Mouse (Mus musculus) heart, adult 2 months (tissue): ENCODE results near the gene Rabep1. TPM values are rescaled to one million over a fixed set of nuclear protein-coding genes. Genes with fewer than 3 reads are reported as not detected.
"Not testable (repeated sequence)": the region's sequence is repeated elsewhere in the genome, so short reads cannot be mapped to it uniquely, and the experiment has no call there.

Source experiments
- DNase-seq, 2 experiments: peaks; one replicate each; pipeline ENCODE4 v3.0.0; 2021
- H3K27ac ChIP-seq: fragments of 200-600 bp; 2 replicates; pipeline ENCODE4 v1.8.1; 2022
- H3K27me3 ChIP-seq: fragments of 200-500 bp; 2 replicates; pipeline ENCODE4 v1.6.1; 2012; ENCODE audit warnings: mild to moderate bottlenecking, low read length, inconsistent platforms, mixed read lengths; ENCODE audit not compliant: control insufficient read depth, insufficient read depth
- H3K36me3 ChIP-seq: fragments of 200-500 bp; 2 replicates; pipeline ENCODE4 v1.6.1; 2012; ENCODE audit warnings: low read length, inconsistent platforms; ENCODE audit not compliant: control insufficient read depth, insufficient read depth
- H3K4me1 ChIP-seq: fragments of 200-500 bp; 2 replicates; pipeline ENCODE4 v1.6.1; 2011; ENCODE audit warnings: low read length; ENCODE audit not compliant: control insufficient read depth, insufficient read depth
- H3K4me3 ChIP-seq: fragments of 200-600 bp; 2 replicates; pipeline ENCODE4 v1.8.1; 2022
- H3K79me2 ChIP-seq: fragments of 200-500 bp; replicated peaks from 2 replicates; pipeline ENCODE4 v1.6.1; 2012; ENCODE audit warnings: mild to moderate bottlenecking, inconsistent platforms, low read length, moderate library complexity, mixed read lengths; ENCODE audit not compliant: control insufficient read depth, insufficient read depth
- H3K9ac ChIP-seq: fragments of 200-500 bp; 2 replicates; pipeline ENCODE4 v1.6.1; 2012; ENCODE audit warnings: low read depth, mild to moderate bottlenecking, control low read depth, inconsistent platforms, low read length, mixed read lengths
- CTCF ChIP-seq: fragments of 200-600 bp; IDR thresholded peaks from 2 replicates; pipeline ENCODE4 v1.8.1; 2022; ENCODE audit warnings: antibody characterized with exemption, mild to moderate bottlenecking, moderate library complexity
- EP300 ChIP-seq: fragments of 200-500 bp; IDR thresholded peaks from 2 replicates; pipeline ENCODE4 v1.6.1; 2011; ENCODE audit warnings: low read depth, low read length, control low read depth; ENCODE audit not compliant: insufficient read depth
- POLR2A ChIP-seq: fragments of 200-500 bp; IDR thresholded peaks from 2 replicates; pipeline ENCODE4 v1.6.1; 2011; ENCODE audit warnings: mild to moderate bottlenecking, low read depth, low read length, control low read depth; ENCODE audit not compliant: insufficient read depth
- WGBS: fragments of 180-500 bp; shearing (Covaris S2); methylation state at CpG from one replicate; pipeline ENCODE4 v1.1.7; 2018; 5-methylcytosine and 5-hydroxymethylcytosine counted together
- intact Hi-C: fragments of 180-260 bp; cut with DNase I; formaldehyde crosslinking; loops from one replicate; pipeline ENCODE4 v1.15.1; 2025
- polyA plus RNA-seq: library from polyadenylated mRNA; depleted of rRNA; stranded (reverse); fragments of >200 nt; gene quantifications from 2 replicates; pipeline ENCODE4 v1.2.3, GENCODE M21; 2012
- total RNA-seq, 2 experiments: library from RNA; stranded (reverse); gene quantifications; 2 replicates each; pipeline ENCODE4 v1.2.3; 2021

The Rabep1 gene
- total and polyA plus RNA-seq, 3 experiments, result 3.7 to 37.2 (median 36.0) TPM

DNA sequence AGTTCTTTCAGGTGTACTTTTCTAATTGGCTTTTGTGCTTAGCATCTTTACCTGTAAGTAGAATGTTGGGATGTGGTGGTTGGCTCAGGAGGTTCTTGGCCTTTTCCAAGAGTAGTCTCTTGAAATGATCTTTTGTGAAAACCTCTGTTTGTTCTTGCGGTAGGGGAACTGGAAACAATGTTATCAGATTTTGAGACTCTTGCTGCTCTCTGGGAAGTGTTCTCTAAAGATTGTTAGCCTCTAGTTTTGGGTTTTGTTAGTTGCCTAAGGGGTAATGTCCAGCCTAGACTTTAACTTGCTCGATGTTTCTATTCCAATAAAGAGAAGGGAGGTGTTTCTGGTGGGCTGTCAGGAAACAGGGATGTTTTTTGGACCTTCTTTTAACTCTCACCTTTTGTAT, 1.5 kb downstream of the Rabep1 start:
- TF ChIP-seq EP300, result no peak
- TF ChIP-seq CTCF, result no peak
- Histone ChIP-seq H3K9ac (no peak overlapping the region), H3K36me3 (peaks cover 7% of the 10 kb centered on the region), H3K27ac (no peak overlapping the region), H3K27me3 (no peaks in the 10 kb centered on the region), H3K4me3 (no peak overlapping the region), H3K4me1 (peaks cover 9% of the 10 kb centered on the region), H3K79me2 (peaks cover 2% of the 10 kb centered on the region)
- intact Hi-C loops, result no loop called here
- 27% methylated on average over 2 of the region's 2 CpGs for WGBS
- DNase-seq, result no peak

DNA sequence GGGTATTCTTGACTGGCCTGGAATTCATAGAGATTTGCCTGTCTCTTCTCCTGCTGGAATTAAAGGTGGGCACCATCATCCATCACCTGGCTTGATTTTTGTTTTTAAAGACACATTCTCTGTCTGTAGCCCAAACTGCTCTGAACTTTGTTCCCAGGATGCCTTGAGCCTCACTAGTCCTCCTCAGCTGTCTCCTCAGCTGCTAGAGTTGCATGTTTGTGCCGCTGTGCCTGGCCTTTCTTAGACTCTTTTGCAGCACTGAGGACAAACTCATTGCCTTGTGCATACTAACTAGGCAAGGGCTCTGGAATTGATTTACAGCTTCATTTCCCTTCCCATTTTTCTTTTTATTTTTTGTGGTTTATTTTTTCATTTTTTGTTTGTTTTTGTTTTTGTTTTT, 15.8 kb downstream of the Rabep1 start:
- intact Hi-C loops, result no loop called here
- no peak overlapping the region for H3K27ac ChIP-seq
- H3K27me3 ChIP-seq, result no peaks in the 10 kb centered on the region

DNA sequence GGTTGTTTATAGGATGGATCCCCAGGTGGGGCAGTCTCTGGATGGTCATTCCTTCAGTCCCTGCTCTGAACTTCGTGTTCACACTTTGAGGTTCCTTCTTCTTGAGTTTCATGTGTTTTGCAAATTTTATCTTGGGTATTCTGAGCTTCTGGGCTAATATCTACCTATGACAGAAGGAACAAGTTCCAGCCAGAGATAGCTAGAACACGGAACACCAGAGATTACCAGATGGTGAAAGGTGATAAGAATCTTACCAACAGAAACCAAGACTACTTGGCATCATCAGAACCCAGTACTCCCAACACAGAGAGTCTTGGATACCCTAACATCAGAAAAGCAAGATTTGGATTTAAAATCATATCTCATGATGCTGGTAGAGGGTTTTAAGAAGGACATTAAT, 18.6 kb downstream of the Rabep1 start:
- intact Hi-C loops, H3K4me3 ChIP-seq, H3K9ac ChIP-seq, DNase-seq, H3K36me3 ChIP-seq, H3K79me2 ChIP-seq, H3K4me1 ChIP-seq, H3K27ac ChIP-seq, H3K27me3 ChIP-seq: not testable (repeated sequence)
- 55% methylated on average over 2 of the region's 2 CpGs for WGBS

More for the DNA sequence above, 15.8 kb downstream of the Rabep1 start:
- H3K79me2 ChIP-seq, result peaks cover 4% of the 10 kb centered on the region
- DNase-seq, result no peak
- H3K9ac ChIP-seq, result no peak overlapping the region
- TF ChIP-seq CTCF, result no peak
- no peak for TF ChIP-seq EP300
- H3K36me3 ChIP-seq, result peaks cover 8% of the 10 kb centered on the region
- WGBS, result 97% methylated on average over 1 of the region's 1 CpGs
- H3K4me3 ChIP-seq, result no peak overlapping the region
- peaks cover 3% of the 10 kb centered on the region for H3K4me1 ChIP-seq

DNA sequence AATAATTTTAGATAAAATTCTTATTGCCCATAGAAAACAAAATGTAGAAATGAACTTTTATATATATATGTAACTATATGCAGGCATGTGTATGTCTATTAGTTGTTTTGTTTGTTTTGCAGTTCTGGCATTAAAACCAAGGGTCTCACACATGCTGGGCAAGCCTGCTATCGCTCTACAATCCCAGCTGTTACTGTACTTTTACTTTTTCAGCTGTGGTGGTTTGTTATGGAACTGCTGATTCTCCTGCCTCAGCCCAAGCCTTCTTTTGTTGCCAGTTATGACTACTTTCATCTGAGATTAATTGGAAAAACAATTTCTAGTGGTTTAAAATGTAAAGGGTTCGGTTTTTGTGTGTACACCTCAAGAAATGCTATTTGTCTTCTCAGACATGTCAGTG, 20.6 kb downstream of the Rabep1 start:
- no peaks in the 10 kb centered on the region for H3K36me3 ChIP-seq
- no peaks in the 10 kb centered on the region for H3K27me3 ChIP-seq
- no peak for TF ChIP-seq POLR2A
- no peak for TF ChIP-seq EP300
- TF ChIP-seq CTCF, result no peak
- H3K27ac ChIP-seq, result no peak overlapping the region
- no peak for DNase-seq
- no peak overlapping the region for H3K4me3 ChIP-seq
- peaks cover 6% of the 10 kb centered on the region for H3K79me2 ChIP-seq
- intact Hi-C loops, result no loop called here
- 84% methylated on average over 2 of the region's 2 CpGs for WGBS
- H3K4me1 ChIP-seq, result peaks cover 1% of the 10 kb centered on the region
- H3K9ac ChIP-seq, result no peak overlapping the region

DNA sequence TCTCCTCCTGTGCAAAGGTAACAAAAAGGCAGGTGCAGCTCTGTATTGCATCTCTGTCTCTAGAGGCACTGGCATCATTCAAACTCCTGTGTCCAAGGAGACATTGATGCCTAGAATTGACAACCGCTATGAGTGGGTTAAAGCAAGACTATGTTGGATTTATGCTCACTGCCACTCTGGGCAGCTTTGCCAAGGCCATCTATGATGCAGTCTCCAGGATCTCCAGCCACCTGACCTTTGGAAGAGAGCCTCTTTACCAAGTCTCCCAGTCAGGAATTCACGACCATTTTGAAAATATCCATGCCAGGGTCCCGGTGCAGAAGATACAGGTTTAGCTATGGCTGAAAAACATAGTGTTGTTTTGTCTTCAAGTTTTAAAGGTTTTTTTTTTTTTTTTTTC, 24.7 kb downstream of the Rabep1 start:
- 82% methylated on average over 3 of the region's 3 CpGs for WGBS
- intact Hi-C loops, result no loop called here

DNA sequence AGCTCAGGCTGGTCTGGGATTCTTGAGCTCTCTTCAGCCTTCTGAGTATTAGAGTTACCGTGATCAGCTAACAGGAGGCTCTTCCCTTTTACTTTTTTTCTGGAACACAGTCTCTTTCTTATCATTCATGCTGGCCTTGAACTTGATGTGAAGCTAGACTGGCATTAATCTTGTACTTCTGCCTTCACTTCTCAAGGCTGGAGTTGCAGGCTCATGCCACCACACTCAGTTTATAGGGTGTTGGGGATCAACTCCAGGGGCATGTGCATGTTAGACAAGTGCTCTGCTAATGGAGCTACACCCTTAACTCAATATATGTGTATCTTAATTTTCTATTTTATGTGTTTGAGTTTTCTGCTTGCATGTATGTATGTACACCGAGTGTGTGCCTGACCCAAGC, 25.2 kb downstream of the Rabep1 start:
- Histone ChIP-seq H3K4me1 (peaks cover 11% of the 10 kb centered on the region), H3K27ac (no peak overlapping the region), H3K27me3 (no peaks in the 10 kb centered on the region), H3K4me3 (no peak overlapping the region), H3K79me2 (peaks cover 9% of the 10 kb centered on the region), H3K36me3 (peaks cover 14% of the 10 kb centered on the region), H3K9ac (no peak overlapping the region)
- no peak for DNase-seq
- TF ChIP-seq CTCF (no peak), EP300 (no peak), POLR2A (no peak)
- 82% methylated on average over 2 of the region's 2 CpGs for WGBS
- intact Hi-C loops, result no loop called here

More for the DNA sequence above, 24.7 kb downstream of the Rabep1 start:
- H3K9ac ChIP-seq, result no peak overlapping the region
- no peak overlapping the region for H3K4me3 ChIP-seq
- H3K27me3 ChIP-seq, result no peaks in the 10 kb centered on the region
- peaks cover 14% of the 10 kb centered on the region for H3K36me3 ChIP-seq
- no peak for DNase-seq
- H3K27ac ChIP-seq, result no peak overlapping the region
- TF ChIP-seq EP300, result no peak
- no peak for TF ChIP-seq CTCF
- no peak for TF ChIP-seq POLR2A
- peaks cover 9% of the 10 kb centered on the region for H3K79me2 ChIP-seq
- H3K4me1 ChIP-seq, result peaks cover 11% of the 10 kb centered on the region

DNA sequence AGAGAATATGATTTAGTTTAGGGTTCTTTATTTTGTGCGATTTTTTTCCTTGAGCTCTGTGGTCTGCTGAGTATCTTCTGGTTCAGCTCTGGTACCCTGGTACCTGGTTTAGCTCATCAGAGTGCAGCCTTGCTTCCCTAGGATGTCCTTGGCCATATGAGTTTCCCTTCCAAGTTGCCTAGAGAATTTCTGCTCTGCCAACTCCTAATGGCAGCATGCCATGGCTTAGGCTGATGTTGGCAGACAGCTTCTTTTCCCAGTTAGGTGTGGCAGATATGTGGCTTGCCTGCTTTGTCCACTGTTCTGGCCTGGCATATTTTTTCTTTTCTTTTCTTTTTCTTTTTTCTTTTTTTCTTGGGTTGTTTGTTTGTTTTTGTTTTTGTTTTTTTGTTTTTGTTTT, 25.8 kb downstream of the Rabep1 start:
- H3K36me3 ChIP-seq, result peaks cover 14% of the 10 kb centered on the region
- 77% methylated on average over 1 of the region's 1 CpGs for WGBS
- H3K27me3 ChIP-seq, result no peaks in the 10 kb centered on the region
- peak; percentile 70 to 84 for DNase-seq
- no peak overlapping the region; the same call in 1 of the 2 replicates for H3K27ac ChIP-seq
- intact Hi-C loops, result no loop called here
- TF ChIP-seq POLR2A (no peak), EP300 (peak; percentile 50; the same call in 1 of the 2 replicates), CTCF (no peak)
- no peak overlapping the region for H3K4me3 ChIP-seq
- peaks cover 11% of the 10 kb centered on the region for H3K4me1 ChIP-seq
- no peak overlapping the region for H3K9ac ChIP-seq
- peaks cover 9% of the 10 kb centered on the region for H3K79me2 ChIP-seq
